Mouse (Mus musculus): ENCODE measurements at regions not wholly inside any gene's neighbourhood (a gene's known extent, or its start where the extent isn't known, plus 50 kb on each side); places are given as distances from the start of the nearest gene placed in this dataset.

DNA sequence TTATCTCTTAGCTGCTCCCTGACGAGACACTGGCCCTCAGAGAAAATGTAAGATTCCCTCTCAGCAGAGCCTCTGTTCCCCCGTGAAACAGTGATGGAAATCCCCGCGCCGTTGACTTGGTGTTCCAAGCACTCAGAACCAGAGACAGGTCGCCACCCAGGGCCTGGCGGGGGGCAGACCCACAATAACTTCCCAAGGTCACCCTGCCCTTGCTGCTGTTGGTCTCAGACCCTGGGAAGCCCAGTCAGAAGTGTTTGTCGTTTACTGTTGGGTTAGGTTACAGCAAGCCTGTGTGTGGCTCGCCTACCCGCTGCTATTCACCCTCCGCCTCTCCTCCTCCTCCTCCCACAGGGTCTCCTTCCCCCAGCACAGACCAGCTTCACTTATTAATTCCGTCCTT, 154.2 kb upstream of the Eomes start:
- no peak for DNase-seq (ENCODE audit: low read depth, low spot score)

- no peak for DNase-seq (ENCODE audit: low read depth, low spot score)
Measured at GRCm38 (mm10) chr9:118326656-118327055, 151.4 kb upstream of the Eomes start.

DNA sequence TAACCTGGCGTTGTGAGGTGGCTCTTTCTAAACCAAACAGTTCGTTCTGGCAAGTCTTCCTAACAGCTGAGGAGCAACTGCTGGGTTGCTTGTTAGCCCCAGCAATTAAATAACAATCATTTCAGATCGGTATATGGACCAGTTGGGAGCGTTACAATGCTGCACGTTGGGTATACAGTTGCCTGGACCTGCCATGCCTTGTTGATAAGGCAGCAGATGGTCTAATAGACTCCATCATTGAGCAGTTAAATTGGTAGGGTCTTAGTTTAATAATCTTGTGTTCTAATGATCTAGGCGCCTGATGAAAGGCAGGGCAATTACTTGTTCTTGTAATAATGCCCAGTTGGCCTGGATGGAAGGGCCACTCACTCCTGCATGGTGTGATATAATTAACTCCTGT, 150.1 kb upstream of the Eomes start:
- DNase-seq (ENCODE audit: low read depth, low spot score), result no peak

DNA sequence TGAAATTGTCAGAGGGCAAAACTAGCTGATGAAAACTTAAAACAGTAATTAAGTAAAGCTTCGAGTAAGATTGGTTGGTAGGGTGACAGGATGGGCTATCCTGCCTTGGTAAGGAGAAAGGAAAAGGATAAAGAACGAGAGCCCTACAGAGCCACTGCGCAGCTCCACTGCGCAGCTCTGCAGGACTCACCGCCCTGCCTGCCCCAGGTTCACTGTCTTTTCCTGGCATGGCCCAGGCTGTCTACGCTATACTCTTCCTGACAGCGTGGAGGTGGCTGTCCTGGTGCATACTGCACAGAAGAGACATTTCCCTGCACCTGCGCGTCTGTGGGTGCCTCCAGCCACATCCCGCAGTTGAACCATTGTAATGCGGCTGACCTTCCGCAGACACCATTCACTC, 136.6 kb upstream of the Eomes start:
- no peak for DNase-seq (ENCODE audit: low read depth, low spot score)

- DNase-seq (ENCODE audit: low read depth, low spot score), result no peak
Measured at GRCm38 (mm10) chr9:118354911-118355310, 123.1 kb upstream of the Eomes start.

DNA sequence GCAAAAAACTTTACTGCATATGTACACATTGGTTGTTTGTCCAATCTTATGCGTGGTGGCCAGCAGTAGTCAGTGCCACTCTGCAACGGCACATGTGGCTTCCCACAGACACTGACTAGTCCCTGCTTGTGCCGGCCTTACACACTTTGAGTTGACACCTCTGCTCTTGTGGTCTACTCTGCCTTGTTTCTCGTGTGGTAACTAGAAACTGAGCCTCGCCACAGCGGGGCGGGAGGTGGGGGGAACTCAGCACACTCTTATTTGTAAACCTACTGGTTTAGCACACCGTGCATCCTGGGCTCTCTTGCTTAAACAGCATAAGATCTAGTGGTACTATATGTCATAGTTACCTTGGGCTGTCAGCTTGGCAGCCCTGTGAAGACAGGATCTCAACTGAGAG, 120.6 kb upstream of the Eomes start:
- no peak for DNase-seq (ENCODE audit: low read depth, low spot score)

GRCm38 (mm10) chr9:118363929-118364328, 114.1 kb upstream of the Eomes start:
- peak; percentile 19 for DNase-seq (ENCODE audit: low read depth, low spot score)

GRCm38 (mm10) chr9:118365431-118365830, 112.6 kb upstream of the Eomes start:
- no peak for DNase-seq (ENCODE audit: low read depth, low spot score)

- no peak for DNase-seq (ENCODE audit: low read depth, low spot score)
Measured at GRCm38 (mm10) chr9:118367314-118367713, 110.7 kb upstream of the Eomes start.

DNA sequence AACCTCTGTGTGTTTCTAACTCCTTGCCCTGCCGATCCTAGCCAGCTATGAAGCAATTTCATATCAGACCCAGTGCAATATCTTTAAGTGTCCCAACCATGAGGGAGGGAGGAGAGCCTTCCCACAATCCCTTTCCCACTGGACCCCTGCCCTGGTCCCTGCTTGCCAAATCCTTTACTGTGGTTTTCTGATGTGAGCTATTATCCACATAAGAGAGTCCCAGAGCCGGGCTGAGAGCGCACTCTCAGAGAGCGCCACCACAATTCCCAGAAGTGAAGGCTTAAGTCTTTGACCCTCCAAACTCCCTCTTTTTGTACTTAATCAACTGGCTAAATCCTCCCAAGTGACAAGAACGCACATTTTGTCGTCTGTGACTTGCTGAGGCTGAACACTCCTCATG, 107.4 kb upstream of the Eomes start:
- no peak for DNase-seq (ENCODE audit: low read depth, low spot score)

DNA sequence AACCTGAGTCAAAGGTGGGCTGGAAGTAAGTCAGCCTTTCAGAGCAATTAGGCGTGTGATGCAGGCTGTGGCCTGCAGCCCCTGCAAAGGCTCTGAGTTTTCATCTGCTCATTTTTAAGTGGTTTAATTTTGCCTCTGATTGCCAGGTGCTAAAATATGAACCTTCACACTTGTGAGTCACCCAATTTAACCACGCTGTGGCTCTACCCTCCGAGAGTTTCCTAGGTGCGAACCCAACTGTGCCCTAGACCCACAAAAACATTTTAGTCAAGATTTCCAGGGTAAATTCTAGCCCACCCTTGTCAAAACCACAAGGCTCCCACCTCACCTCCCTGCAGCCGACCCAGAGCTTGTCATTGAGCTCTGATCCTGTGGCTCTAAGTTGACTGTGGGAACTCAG, 103.3 kb upstream of the Eomes start:
- no peak for DNase-seq (ENCODE audit: low read depth, low spot score)

DNA sequence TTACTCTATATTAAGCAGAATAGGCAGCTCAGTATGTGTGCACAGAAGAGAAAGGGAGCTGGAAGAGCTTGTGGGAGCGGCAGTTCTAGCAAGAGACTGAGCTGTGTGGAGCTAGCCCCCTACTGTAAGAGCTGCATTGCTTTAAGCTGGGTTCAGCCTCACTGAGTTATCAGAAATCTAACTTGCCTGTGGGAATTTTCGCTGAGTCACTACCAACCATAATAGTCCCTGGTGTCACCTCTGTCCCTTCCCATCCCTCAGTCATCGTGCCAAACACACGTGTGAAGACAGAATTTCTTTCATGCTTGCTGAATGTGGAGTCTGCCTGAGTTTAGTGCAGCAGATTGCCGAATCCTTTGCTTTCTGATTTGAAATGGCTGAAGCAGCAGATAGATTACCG, 99.0 kb upstream of the Eomes start:
- DNase-seq (ENCODE audit: low read depth, low spot score), result no peak

DNA sequence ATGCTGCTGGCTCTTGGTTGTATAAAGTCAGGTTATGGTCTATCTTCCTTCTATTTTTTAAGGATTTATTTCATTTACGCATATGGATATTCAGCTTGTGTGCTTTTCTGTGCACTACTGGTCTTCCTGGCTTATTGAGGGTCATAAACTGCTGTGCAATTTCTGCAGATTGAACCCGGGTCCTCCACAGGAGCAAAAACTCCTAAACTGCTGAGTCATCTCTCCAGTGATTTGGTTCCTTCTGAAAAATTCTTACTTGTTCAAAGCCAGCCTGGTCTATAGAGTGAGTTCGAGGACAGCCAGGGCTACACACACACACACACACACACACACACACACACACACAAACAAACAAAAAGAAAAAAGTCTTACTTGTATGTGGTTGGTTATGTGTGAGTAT, 95.5 kb upstream of the Eomes start:
- DNase-seq (ENCODE audit: low read depth, low spot score), result no peak

- DNase-seq (ENCODE audit: low read depth, low spot score), result peak; percentile 64
Measured at GRCm38 (mm10) chr9:118384610-118385009, 93.4 kb upstream of the Eomes start.

DNA sequence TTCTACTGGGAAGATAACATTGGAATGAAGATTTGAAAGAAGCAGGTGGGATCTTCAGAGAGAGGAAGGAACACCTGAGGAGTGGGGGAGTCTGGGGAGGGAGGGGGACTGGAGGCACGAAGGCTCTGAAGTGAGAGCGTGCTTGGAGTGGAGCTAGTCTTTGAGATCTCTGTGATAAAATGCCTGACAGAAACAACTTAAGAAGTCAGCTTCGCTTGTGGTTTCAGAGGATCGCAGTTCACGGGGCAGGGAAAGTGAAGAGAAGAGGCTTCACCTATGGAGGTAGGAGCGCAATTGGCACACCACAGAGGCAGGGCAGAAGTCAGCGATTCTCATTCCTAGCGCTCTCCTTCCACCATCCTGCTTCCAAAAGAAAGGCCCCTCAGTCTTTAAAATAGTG, 90.4 kb upstream of the Eomes start:
- DNase-seq (ENCODE audit: low read depth, low spot score), result no peak

DNA sequence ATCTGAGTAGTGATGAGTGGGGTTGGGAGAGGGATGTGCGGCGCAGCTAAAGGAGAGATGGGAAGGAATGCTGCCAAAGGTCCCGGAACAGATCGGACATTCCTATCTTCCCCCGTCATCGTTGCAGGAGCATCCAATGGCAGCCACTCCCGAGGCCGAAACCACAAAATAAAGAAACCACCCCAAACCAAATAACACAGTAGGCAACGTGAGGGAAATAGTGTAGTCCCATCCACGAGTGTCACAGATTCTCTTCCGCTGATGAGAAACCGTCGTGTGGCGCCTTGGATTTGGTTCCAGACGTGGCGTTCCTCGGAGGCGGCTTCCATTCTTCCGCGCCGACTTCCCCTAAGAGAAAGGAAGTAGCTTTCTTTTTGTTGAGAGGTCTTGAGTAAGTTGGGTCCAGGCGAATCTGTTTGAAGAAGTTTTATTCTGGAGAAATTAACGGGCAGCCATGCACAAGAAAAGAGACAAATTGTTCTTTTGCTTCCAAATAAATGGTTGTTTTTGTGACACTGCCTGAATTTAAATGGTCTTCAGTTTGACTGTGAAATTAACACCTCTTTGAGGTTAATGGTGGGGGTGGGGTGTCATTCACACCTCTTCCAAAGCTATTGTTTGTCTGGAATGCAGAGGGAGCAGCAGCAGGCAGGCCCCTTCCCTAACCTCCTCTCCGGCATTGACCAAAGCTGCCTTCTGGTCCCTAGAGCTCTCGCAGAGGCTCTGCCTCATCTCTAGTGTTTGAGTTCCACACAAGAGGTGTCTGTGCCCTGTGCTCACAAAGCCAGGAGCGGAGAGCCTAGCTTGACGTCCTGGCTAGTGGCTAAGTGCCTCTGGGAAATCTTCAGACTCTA, 88.3 kb upstream of the Eomes start:
- peak; percentile 82 for DNase-seq (ENCODE audit: low read depth, low spot score)

DNA sequence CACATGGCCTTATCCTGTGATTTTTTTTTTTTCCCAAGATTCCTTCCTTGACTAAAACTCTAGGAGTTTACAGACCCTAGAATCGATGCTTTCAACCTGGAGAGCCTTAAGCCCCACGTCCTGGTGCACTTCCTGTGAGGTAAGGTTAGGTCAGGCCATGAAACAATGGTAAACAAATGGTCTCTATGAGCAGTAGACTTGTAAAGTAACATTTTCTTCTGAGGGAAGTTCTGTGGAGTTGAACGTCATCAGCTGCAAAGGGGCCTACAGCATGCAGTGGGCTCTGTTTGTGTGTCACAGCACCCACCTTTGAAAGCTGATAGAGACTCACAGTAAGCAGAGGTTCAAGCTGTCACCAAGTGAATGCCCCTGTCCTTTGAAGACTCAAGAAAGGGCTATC, 87.3 kb upstream of the Eomes start:
- DNase-seq (ENCODE audit: low read depth, low spot score), result no peak

DNA sequence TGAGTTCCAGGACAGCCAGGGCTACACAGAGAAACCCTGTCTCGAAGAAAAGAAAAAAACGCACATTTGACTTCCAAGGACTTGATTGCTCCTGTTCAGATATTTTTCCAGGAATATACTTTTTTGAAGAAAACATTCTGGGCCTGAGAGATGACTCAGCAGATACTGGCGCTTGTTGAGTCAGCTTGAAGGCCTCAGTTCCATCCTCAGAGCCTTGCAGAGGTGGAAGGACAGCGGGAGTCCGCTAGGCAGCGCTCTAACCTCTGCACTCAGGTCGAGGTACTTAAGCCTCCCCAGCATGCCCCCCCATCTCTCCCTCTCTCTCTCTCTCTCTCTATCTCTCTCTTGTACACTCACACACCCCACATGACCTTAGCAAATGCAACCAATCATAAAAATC, 86.3 kb upstream of the Eomes start:
- DNase-seq (ENCODE audit: low read depth, low spot score), result no peak

GRCm38 (mm10) chr9:118392796-118393195, 85.2 kb upstream of the Eomes start:
- DNase-seq (ENCODE audit: low read depth, low spot score), result no peak

DNA sequence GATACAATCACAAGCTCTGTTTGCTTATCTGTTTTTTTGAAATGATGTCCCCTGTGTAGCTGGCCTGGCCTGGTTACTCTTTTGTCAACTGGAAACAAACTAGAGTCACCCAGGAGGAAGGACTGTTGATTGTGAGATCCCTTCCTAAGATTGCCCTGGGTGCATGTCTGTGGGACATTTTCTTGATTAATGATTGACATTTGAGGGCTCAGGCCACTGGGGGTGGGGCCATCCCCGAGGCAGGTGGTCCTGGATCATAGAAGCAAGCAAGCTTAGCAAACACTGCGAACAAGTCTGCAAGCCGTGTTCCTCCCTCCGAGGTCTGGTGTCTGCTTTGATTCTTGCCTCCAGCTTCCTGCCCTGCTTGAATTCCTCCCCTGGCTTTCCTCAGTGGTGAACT, 84.4 kb upstream of the Eomes start:
- no peak for DNase-seq (ENCODE audit: low read depth, low spot score)

GRCm38 (mm10) chr9:118396425-118397053, 81.5 kb upstream of the Eomes start:
- peak; percentile 23 for DNase-seq (ENCODE audit: low read depth, low spot score)

DNA sequence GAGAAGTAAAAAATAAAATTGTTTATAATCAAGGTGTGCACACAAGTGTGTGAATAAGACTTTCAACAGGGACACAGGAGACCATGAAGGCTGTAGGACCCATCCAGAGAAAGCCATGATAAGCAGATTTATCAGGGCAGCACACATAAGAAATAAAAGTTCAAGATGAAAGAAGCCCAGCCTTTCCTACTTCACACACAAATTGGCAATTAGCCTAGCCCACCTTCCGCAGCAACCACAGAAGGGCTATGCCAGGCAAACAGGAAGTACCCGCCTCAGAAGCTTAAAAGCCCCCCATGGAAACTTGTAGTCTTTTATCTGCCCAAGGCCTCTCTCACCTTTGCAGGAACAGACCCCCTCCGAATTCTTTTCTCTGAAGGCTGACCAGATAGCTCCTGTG, 77.5 kb upstream of the Eomes start:
- no peak for DNase-seq (ENCODE audit: low read depth, low spot score)

DNA sequence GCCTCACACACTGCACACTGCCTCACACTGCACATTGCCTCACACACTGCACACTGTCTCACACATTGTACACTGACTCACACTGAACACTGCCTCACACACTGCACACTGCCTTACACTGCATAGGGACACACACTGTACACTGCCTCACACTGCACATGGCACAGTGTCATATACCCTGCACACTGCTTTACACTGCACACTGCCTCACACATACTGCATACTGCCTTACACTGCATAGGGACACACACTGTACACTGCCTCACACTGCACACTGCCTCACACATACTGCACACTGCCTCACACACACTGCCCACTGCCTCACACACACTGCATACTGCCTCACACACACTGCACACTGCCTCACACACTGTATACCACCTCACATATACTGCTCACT, 76.8 kb upstream of the Eomes start:
- no peak for DNase-seq (ENCODE audit: low read depth, low spot score)

All from 3T3-L1 (cell line).